Mouse (Mus musculus) kidney, postnatal 0 days (tissue): ENCODE results near the gene Hist1h4i. TPM values are rescaled to one million over a fixed set of nuclear protein-coding genes. Genes with fewer than 3 reads are reported as not detected.

Source experiments
- ATAC-seq: fragments of 200-750 bp; cut with Nextera tagmentation; replicated peaks from 2 replicates; pipeline ENCODE4 v1.8.0; 2017; ENCODE audit warnings: low read depth, moderate number of reproducible peaks, moderate TSS enrichment, moderate library complexity; ENCODE audit not compliant: low FRiP score
- DNase-seq: peaks from one replicate; pipeline ENCODE4 v3.0.0-alpha.2; 2016; ENCODE audit warnings: low spot score
- H3K27ac ChIP-seq: fragments of 300-500 bp; sonication (generic); 2 replicates; pipeline ENCODE4 v1.5.1; 2014; ENCODE audit warnings: mild to moderate bottlenecking
- H3K27me3 ChIP-seq: fragments of 300-500 bp; sonication (generic); 2 replicates; pipeline ENCODE4 v1.6.1; 2014; ENCODE audit warnings: low read length, mixed read lengths; ENCODE audit not compliant: insufficient read depth
- H3K36me3 ChIP-seq: fragments of 300-500 bp; sonication (generic); 2 replicates; pipeline ENCODE4 v1.6.1; 2014; ENCODE audit warnings: low read length, mixed read lengths; ENCODE audit not compliant: insufficient read depth
- H3K4me1 ChIP-seq: fragments of 300-500 bp; sonication (generic); replicated peaks from 2 replicates; pipeline ENCODE4 v1.6.1; 2014; ENCODE audit warnings: antibody characterized with exemption, low read length, mixed read lengths; ENCODE audit not compliant: insufficient read depth
- H3K4me2 ChIP-seq: fragments of 300-500 bp; sonication (generic); 2 replicates; pipeline ENCODE4 v1.6.1; 2014; ENCODE audit warnings: mild to moderate bottlenecking, low read length, moderate library complexity, mixed read lengths
- H3K4me3 ChIP-seq: fragments of 300-500 bp; sonication (generic); replicated peaks from 2 replicates; pipeline ENCODE4 v1.5.1; 2014; ENCODE audit warnings: low read depth, low read length
- H3K9ac ChIP-seq: fragments of 300-500 bp; sonication (generic); 2 replicates; pipeline ENCODE4 v1.6.1; 2014; ENCODE audit warnings: low read depth, low read length
- H3K9me3 ChIP-seq: fragments of 300-500 bp; sonication (generic); replicated peaks from 2 replicates; pipeline ENCODE4 v1.6.1; 2016; ENCODE audit warnings: low read length, inconsistent platforms, mixed read lengths
- CTCF ChIP-seq: IDR thresholded peaks from 2 replicates; pipeline ENCODE4 v1.5.1; 2016; ENCODE audit warnings: antibody characterized with exemption, low read depth, mild to moderate bottlenecking, moderate library complexity
- WGBS: fragments of 180-500 bp; shearing (Covaris S2); extraction: QIAGEN DNeasy Blood & Tissue Kit; methylation state at CpG from one replicate; pipeline ENCODE4 v1.1.7; 2014; 5-methylcytosine and 5-hydroxymethylcytosine counted together
- polyA plus RNA-seq: library from polyadenylated mRNA; unstranded; fragments of >200 nt; fragmentation: Nextera tagmentation; extraction: Ambion mirVana; gene quantifications from 2 replicates; pipeline ENCODE4 v1.2.1, GENCODE M21; 2015

Gene Hist1h4i
- polyA plus RNA-seq, 1 experiment from 2014 or later, result 17.2 TPM

DNA sequence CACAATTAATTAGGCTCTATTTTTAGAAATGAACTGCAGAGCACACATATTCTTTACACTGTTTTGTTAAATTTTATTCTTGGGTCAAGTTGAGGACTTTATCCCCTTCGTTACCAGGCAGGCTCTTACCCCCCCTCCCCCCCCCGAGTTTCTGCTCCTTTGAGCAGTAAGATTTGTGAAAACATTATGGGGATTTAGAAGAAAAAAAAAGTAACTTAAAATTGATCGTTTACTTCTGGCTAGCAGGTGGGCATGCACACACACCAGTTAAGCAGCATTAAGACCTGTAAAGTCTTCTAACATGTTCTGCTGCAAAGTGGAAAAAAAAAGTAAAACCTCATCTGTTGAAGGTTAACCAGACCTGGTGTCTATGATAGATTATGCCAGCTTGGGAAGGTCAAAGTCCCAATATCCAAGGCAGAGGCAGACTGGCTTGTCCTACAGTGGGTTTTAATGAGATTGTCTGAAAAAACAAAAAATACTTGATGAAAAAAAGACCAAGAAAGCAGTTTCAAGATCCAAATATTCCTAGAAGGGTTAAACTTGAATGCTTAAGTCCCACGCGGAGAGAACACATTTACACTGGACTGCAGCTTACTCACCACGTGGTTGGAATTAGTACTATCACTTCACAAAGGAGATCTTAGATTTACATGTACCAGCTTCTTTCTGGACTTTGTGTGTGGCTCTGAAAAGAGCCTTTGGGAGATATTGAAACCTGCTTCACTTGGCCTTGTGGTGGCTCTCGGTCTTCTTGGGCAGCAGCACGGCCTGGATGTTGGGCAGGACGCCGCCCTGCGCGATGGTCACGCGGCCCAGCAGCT is 6.5 kb downstream of the Hist1h4i start:
- DNase-seq, result peak; percentile 64
- ATAC-seq, result peak; percentile 38

DNA sequence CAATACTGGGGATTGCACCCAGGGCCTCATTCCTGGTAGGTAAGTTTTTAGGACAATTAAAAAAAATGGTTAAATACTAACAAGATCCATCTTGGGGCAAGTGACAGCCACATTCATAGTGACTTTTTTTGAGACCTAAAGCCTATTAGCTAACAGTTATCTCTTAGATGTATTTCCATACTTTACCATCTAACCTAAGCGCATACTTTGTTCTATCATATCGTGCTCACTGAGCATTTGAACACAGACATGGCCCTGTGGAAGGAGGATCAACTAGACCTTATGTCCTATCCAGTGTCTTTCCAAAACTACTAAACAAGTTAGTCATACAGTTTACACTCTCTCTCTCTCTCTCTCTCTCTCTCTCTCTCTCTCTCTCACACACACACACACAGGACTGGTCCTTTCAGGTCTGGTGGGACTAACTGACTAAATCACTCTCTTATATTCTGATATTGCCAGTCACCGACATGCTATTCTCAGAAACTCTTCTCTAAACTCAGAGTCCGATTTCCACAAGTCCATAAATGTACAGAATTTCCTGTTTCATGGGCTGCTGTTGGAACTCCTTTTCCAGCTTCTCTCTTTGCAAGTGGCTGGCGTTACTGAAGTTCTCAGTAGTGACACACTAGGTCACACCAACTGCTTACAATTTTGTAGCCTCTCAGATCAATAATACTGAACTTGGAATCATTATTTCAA is 7.3 kb downstream of the Hist1h4i start:
- Histone ChIP-seq H3K4me1 (peaks cover 6% of the 10 kb centered on the region; the same call in 1 of the 2 replicates), H3K4me2 (peak overlapping the region; percentile 64), H3K36me3 (no peaks in the 10 kb centered on the region), H3K27me3 (no peaks in the 10 kb centered on the region), H3K9me3 (no peaks in the 10 kb centered on the region), H3K9ac (0 out of 2 replicates have a peak overlapping the region, but pooled peaks have one; percentile 14), H3K27ac (peak overlapping the region; percentile 60; the same call in 1 of the 2 replicates), H3K4me3 (0 out of 2 replicates have a peak overlapping the region, but pooled peaks have one; percentile 37)
- DNase-seq (no peak), ATAC-seq (no peak)
- 41% methylated on average over 5 of the region's 5 CpGs for WGBS
- no peak for TF ChIP-seq CTCF

More for the DNA sequence above, 6.5 kb downstream of the Hist1h4i start:
- Histone ChIP-seq H3K4me2 (peak overlapping the region; percentile 64), H3K4me1 (peaks cover 6% of the 10 kb centered on the region; the same call in 1 of the 2 replicates), H3K9me3 (no peaks in the 10 kb centered on the region), H3K9ac (peak overlapping the region; percentile 36), H3K36me3 (no peaks in the 10 kb centered on the region), H3K27me3 (no peaks in the 10 kb centered on the region), H3K27ac (peak overlapping the region; percentile 75), H3K4me3 (peak overlapping the region; percentile 37)
- WGBS, result under 1% methylated on average over 12 of the region's 14 CpGs
- TF ChIP-seq CTCF, result no peak

DNA sequence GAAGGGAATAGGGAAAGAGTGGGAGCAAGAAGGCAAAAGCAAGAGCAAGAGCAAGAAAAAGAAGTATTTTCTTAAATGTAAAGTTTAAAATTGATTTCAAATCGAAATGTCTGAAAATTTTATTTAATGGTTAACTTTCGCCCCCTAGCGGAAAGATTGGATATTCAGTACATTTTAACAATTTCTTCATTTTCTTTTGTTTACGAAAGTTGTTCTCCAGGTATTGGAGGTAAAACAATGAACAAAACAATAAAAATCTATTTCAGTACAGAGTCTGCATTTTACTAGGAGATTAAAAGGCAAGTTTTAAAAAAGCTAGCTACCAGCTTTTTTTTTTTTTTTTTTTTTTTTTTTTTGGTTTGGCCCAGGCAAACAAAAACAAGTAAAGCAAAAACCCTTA is 10.7 kb downstream of the Hist1h4i start:
- WGBS, result 8% methylated on average over 4 of the region's 4 CpGs
- H3K4me3 ChIP-seq, result no peak overlapping the region
- no peak overlapping the region for H3K27ac ChIP-seq
- no peak overlapping the region for H3K4me2 ChIP-seq
- no peaks in the 10 kb centered on the region for H3K9me3 ChIP-seq
- TF ChIP-seq CTCF, result peak; percentile 66
- DNase-seq (peak; percentile 68), ATAC-seq (no peak)
- no peak overlapping the region for H3K9ac ChIP-seq
- H3K36me3 ChIP-seq, result no peaks in the 10 kb centered on the region
- H3K4me1 ChIP-seq, result no peaks in the 10 kb centered on the region; the same call in 1 of the 2 replicates
- H3K27me3 ChIP-seq, result no peaks in the 10 kb centered on the region

DNA sequence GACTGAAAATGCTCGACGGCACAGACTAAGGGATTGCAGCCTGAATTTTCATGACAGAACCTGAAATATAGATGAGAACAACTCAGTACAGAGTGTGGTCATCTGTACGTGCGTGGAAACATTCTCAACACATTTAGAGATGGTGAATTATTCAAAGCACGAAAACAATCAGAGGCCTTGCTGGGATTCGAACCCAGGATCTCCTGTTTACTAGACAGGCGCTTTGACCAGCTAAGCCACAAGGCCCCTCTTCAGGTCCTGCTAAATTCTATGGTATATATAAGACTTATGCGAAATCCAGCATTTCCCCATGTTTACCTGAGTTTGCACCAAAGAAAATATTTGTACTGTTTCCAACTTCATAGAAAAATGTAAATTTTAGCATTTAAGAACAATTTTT is 11.2 kb downstream of the Hist1h4i start:
- H3K4me2 ChIP-seq, result no peak overlapping the region
- 47% methylated on average over 8 of the region's 8 CpGs for WGBS

DNA sequence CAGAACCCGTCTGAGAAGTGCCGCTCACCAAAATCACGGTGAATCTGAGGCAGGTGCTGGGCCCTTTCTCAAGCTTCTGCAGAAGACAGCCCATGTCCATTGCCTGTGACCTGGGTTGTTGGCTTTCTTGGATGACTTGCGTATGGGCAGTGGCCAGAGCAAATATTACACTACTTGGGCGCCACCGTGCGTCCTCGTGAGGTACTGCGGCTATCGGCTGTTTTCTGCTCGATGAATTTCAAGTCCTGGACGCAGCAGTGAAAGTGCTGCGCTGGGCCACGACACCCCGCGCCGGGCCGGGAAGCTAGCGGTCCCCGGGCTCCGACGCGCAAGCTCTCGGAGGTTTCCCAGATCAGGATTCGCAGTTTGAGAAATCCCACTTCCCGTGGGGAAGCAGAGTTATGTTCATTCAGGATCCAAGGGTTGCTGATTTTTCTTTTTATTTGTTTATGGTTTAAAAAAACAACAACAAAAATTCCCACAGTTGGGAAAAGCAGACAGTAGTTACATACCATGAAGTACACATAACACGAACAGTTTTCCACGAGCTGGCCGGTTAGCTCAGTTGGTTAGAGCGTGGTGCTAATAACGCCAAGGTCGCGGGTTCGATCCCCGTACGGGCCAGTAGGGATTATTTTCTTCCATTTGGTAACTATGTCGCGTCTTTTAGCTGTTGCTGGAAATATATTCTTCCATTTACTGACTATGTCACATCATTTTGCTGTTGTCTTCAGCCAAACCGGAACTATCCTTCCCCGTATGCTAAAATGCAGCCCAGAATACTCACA is 12.3 kb downstream of the Hist1h4i start:
- Histone ChIP-seq H3K4me3 (peak overlapping the region; percentile 43), H3K36me3 (no peaks in the 10 kb centered on the region), H3K27ac (peak overlapping the region; percentile 67; the same call in 1 of the 2 replicates), H3K4me2 (peak overlapping the region; percentile 51), H3K4me1 (no peaks in the 10 kb centered on the region), H3K27me3 (no peaks in the 10 kb centered on the region), H3K9me3 (no peaks in the 10 kb centered on the region), H3K9ac (peak overlapping the region; percentile 57)
- TF ChIP-seq CTCF, result peak; percentile 95
- 2% methylated on average over 40 of the region's 40 CpGs for WGBS
- DNase-seq, result peak; percentile 95
- peak; percentile 75 for ATAC-seq

More for the DNA sequence above, 11.2 kb downstream of the Hist1h4i start:
- no peak for TF ChIP-seq CTCF
- no peak overlapping the region for H3K9ac ChIP-seq
- no peaks in the 10 kb centered on the region for H3K36me3 ChIP-seq
- no peaks in the 10 kb centered on the region for H3K27me3 ChIP-seq
- H3K9me3 ChIP-seq, result no peaks in the 10 kb centered on the region
- ATAC-seq (no peak), DNase-seq (no peak)
- H3K27ac ChIP-seq, result no peak overlapping the region
- H3K4me3 ChIP-seq, result no peak overlapping the region
- H3K4me1 ChIP-seq, result no peaks in the 10 kb centered on the region; the same call in 1 of the 2 replicates
